Mouse (Mus musculus): ENCODE results near the gene Alpk1. TPM values are rescaled to one million over a fixed set of nuclear protein-coding genes. Genes with fewer than 3 reads are reported as not detected.

The Alpk1 gene
- polyA plus RNA-seq (2012; rRNA removed) (0.38 and 0.59 TPM in 2 replicates), polyA plus RNA-seq (2014; fragmentation: Nextera tagmentation; extraction: Ambion mirVana) (0.19 and 0.37 TPM in 2 replicates)

DNA sequence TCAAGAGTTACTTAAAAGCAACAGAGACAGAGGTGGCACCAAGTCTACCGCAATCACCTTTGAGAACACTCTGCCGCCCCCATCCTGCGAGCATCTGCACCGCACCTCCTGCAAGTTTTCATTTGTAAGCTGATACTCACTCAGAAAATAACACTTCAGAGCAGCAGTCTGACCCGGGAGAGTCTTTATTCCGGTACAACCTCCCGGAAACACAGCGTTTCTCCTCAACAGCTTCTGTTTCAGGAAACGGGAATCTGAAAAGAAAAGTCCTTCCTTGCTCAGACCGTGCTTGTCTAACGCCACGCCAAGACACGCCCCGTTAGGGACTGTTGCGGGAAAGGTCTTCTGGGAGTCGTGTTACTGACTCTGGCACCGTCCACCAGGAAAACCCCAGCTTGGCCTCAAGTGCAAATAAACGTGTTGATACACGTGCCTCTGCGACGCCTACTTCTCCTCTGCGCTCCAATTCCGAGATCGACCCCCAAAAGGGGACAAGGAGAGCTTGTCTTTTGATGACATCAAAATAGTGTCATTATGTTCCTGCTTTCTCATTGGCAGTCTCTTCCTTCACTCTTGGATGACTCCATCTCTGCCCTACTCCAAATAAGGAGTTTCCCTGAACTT is at the start of gene Alpk1:
Gene Alpk1, minus strand, starts transcription at position 507 of the 624 bp plus-strand sequence.
- DNase-seq (ENCODE audit: low read depth in 3 of 3, low spot score in 3 of 3) = no peak
- ATAC-seq (ENCODE audit: insufficient read depth) = peak; percentile 85
- no peaks in the 10 kb centered on the region for H3K36me3 ChIP-seq (replicated peaks; ENCODE audit: control insufficient read depth, insufficient read depth, low read depth)
- peak within 1 kb of the TSS; percentile 58 to 79 for H3K4me3 ChIP-seq (ENCODE audit: insufficient read depth in 1 of 2, low read depth in 2 of 2, low read length in 2 of 2)
- peak within 1 kb of the TSS; percentile 80 for H3K4me2 ChIP-seq (ENCODE audit: low read depth)
- peak within 1 kb of the TSS; percentile 55 for H3K9ac ChIP-seq (replicated peaks)
- 2% methylated on average over 24 of the region's 24 CpGs for WGBS (ENCODE audit: insufficient replicate concordance)
- no peak for TF ChIP-seq EP300 (IDR thresholded peaks at IDR 0.05; ENCODE audit: low read depth)
- TF ChIP-seq CTCF (IDR thresholded peaks at IDR 0.05; ENCODE audit: low read depth) = peak; percentile 70
- H3K9me3 ChIP-seq (ENCODE audit: control insufficient read depth, low read length) = no peaks in the 10 kb centered on the region
- H3K4me1 ChIP-seq (replicated peaks; ENCODE audit: control insufficient read depth in 2 of 2, insufficient read depth in 2 of 2, low read length in 1 of 2) = peaks cover 4 to 7% of the 10 kb centered on the region in 2 experiments; a peak in 3 of 4 replicates
- no peaks in the 10 kb centered on the region for H3K27me3 ChIP-seq (ENCODE audit: control insufficient read depth, insufficient read depth, low read length)
- no peak within 1 kb of the TSS for H3K27ac ChIP-seq

GRCm38 (mm10) chr3:127827123-127827522 is 46.8 kb upstream of the Alpk1 start:
- no peak for DNase-seq (ENCODE audit: low read depth in 3 of 3, low spot score in 3 of 3)
- peaks cover 3% of the 10 kb centered on the region; the same call in 1 of the 2 replicates for H3K36me3 ChIP-seq (replicated peaks; ENCODE audit: control insufficient read depth, insufficient read depth, low read depth)
- H3K27me3 ChIP-seq (ENCODE audit: control insufficient read depth, insufficient read depth, low read length) = no peaks in the 10 kb centered on the region
- WGBS (ENCODE audit: insufficient replicate concordance) = 64% methylated on average over 7 of the region's 7 CpGs
- no peaks in the 10 kb centered on the region; a peak in 2 of 4 replicates for H3K4me1 ChIP-seq (replicated peaks; ENCODE audit: control insufficient read depth in 2 of 2, insufficient read depth in 2 of 2, low read length in 1 of 2)
- TF ChIP-seq CTCF (IDR thresholded peaks at IDR 0.05; ENCODE audit: low read depth) (no peak), EP300 (IDR thresholded peaks at IDR 0.05; ENCODE audit: low read depth) (no peak)
- H3K9ac ChIP-seq (replicated peaks) = no peak overlapping the region
- no peak overlapping the region for H3K4me2 ChIP-seq (ENCODE audit: low read depth)
- no peaks in the 10 kb centered on the region for H3K9me3 ChIP-seq (ENCODE audit: control insufficient read depth, low read length)
- ATAC-seq (ENCODE audit: insufficient read depth) = 0 out of 2 replicates have a peak, but pooled peaks have one; percentile 26
- no peak overlapping the region for H3K27ac ChIP-seq
- no peak overlapping the region for H3K4me3 ChIP-seq (ENCODE audit: insufficient read depth in 1 of 2, low read depth in 2 of 2, low read length in 2 of 2)

GRCm38 (mm10) chr3:127826503-127826902 is 46.2 kb upstream of the Alpk1 start:
- Histone ChIP-seq H3K27ac (no peak overlapping the region), H3K27me3 (ENCODE audit: control insufficient read depth, insufficient read depth, low read length) (no peaks in the 10 kb centered on the region), H3K4me2 (ENCODE audit: low read depth) (no peak overlapping the region), H3K36me3 (replicated peaks; ENCODE audit: control insufficient read depth, insufficient read depth, low read depth) (peaks cover 5% of the 10 kb centered on the region; the same call in 1 of the 2 replicates), H3K9me3 (ENCODE audit: control insufficient read depth, low read length) (no peaks in the 10 kb centered on the region), H3K4me1 (replicated peaks; ENCODE audit: control insufficient read depth in 2 of 2, insufficient read depth in 2 of 2, low read length in 1 of 2) (peaks cover 0 to 1% of the 10 kb centered on the region in 2 experiments; a peak in 2 of 4 replicates), H3K9ac (replicated peaks) (no peak overlapping the region), H3K4me3 (ENCODE audit: insufficient read depth in 1 of 2, low read depth in 2 of 2, low read length in 2 of 2) (no peak overlapping the region)
- TF ChIP-seq CTCF (IDR thresholded peaks at IDR 0.05; ENCODE audit: low read depth) = no peak
- no peak for TF ChIP-seq EP300 (IDR thresholded peaks at IDR 0.05; ENCODE audit: low read depth)
- DNase-seq (ENCODE audit: low read depth in 3 of 3, low spot score in 3 of 3) (no peak), ATAC-seq (ENCODE audit: insufficient read depth) (no peak)
- 83% methylated on average over 7 of the region's 7 CpGs for WGBS (ENCODE audit: insufficient replicate concordance)

- Histone ChIP-seq H3K27ac (no peak overlapping the region), H3K27me3 (ENCODE audit: control insufficient read depth, insufficient read depth, low read length) (no peaks in the 10 kb centered on the region), H3K4me1 (replicated peaks; ENCODE audit: control insufficient read depth in 2 of 2, insufficient read depth in 2 of 2, low read length in 1 of 2) (peaks cover 0 to 8% of the 10 kb centered on the region in 2 experiments; a peak in 3 of 4 replicates), H3K36me3 (replicated peaks; ENCODE audit: control insufficient read depth, insufficient read depth, low read depth) (peaks cover 5% of the 10 kb centered on the region; the same call in 1 of the 2 replicates), H3K9ac (replicated peaks) (no peak overlapping the region), H3K4me3 (ENCODE audit: insufficient read depth in 1 of 2, low read depth in 2 of 2, low read length in 2 of 2) (no peak overlapping the region), H3K9me3 (ENCODE audit: control insufficient read depth, low read length) (no peaks in the 10 kb centered on the region), H3K4me2 (ENCODE audit: low read depth) (no peak overlapping the region)
- WGBS (ENCODE audit: insufficient replicate concordance) = 59% methylated on average over 17 of the region's 17 CpGs
- TF ChIP-seq EP300 (IDR thresholded peaks at IDR 0.05; ENCODE audit: low read depth) (no peak), CTCF (IDR thresholded peaks at IDR 0.05; ENCODE audit: low read depth) (no peak)
- DNase-seq (ENCODE audit: low read depth in 3 of 3, low spot score in 3 of 3) (no peak), ATAC-seq (ENCODE audit: insufficient read depth) (0 out of 2 replicates have a peak, but pooled peaks have one; percentile 14)
These were observed 43.8 kb upstream of the Alpk1 start for GRCm38 (mm10) chr3:127823886-127824863.

Measured in liver, embryonic 14.5 days (tissue).